Mouse (Mus musculus): Measurements from ENCODE around the gene Arl3.
A peak's percentile ranks its signal among the peaks of the same experiment; 100 is the strongest.

Gene Arl3

GRCm38 (mm10) chr19:46501401-46502068, 71.5 kb downstream of the Arl3 start, which contains the start of gene Trim8:
Trim8 (plus strand) TSS chr19:46501702.
- DNase-seq (ENCODE audit: low spot score in 2 of 2) = peak; percentile 74 to 80

- DNase-seq (ENCODE audit: low spot score in 2 of 2) = peak; percentile 55 to 63
Observed at GRCm38 (mm10) chr19:46500581-46501341, 72.2 kb downstream of the Arl3 start.

- DNase-seq (ENCODE audit: low spot score in 2 of 2) = peak; percentile 79 to 97
Observed at GRCm38 (mm10) chr19:46499836-46500580, 73.0 kb downstream of the Arl3 start.

DNA sequence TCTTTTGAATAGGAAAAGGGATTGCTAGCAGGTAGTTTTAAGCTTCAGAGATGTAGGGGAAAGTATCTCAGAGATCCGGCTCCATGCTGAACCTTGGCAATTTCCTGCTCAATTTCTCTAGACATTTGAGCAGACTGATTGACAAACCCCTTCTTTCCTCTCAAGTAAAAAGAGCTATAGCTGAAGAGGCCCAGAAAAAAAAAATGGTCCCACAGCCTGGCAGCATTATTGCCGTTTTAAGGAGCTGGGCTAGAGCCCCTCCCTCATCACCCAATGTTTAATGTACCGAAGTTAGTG, 73.5 kb downstream of the Arl3 start:
- no peak for DNase-seq (ENCODE audit: low spot score in 2 of 2)

DNA sequence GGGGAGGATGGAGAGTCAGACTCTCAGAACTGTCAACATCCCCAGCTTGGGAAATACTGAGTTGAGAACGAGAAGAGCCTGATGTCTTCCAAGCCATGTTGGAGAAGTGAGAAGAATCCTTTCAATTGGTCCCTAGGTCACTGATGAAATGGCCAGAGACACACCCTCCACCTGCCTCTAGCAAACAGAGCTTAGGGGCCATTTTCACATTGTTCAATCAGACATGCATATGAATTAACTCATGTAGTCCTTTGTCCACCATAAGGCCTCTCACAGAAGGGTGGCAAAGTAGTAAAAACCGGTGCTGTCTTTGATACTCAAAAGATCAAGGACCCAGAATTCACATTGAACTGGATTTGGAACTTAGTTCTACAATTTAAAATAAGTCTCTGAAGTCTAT, 75.8 kb downstream of the Arl3 start:
- no peak for DNase-seq (ENCODE audit: low spot score in 2 of 2)

DNA sequence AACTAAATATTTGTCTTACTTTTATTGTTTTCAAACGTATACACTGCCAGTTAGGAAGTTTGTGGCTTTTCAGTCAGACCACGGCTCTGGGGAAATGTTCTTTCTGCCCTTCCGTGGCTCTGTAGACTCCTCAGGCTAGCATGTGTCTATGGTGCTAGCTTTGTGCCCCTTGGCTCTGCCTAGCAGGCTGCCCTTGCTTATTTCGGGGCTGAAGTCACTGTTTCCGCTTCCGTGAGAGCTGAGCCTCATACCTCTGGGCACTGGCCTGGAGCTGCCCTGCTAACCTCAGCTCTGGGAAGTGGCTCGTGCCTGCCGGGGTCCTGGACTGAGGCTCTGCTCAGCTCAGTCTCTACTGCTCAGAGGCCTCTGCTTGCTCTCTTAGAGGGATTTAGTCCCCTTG, 77.9 kb downstream of the Arl3 start:
- no peak for DNase-seq (ENCODE audit: low spot score in 2 of 2)

- DNase-seq (ENCODE audit: low spot score in 2 of 2) = no peak
Observed at GRCm38 (mm10) chr19:46490634-46491033, 82.4 kb downstream of the Arl3 start.

DNA sequence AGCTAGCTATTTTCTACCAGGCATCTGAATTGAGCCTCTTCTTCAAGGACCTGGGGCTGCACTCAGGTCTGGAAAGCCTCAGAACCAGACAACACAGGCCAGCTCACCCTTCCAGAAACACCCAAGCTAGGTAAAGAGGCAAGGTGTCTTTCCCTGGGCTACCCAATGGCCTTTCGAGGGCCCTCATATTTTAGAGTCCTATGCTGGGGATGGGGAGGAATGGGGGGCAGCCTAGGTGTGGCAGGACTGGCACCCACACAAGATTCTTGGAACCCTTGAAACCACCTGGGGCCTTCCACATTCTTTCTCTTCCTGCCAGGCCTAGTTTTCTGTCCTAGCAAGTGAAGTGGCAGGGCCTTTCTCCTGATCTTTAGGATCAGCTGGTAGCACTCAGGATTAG, 83.5 kb downstream of the Arl3 start:
- no peak for DNase-seq (ENCODE audit: low spot score in 2 of 2)

DNA sequence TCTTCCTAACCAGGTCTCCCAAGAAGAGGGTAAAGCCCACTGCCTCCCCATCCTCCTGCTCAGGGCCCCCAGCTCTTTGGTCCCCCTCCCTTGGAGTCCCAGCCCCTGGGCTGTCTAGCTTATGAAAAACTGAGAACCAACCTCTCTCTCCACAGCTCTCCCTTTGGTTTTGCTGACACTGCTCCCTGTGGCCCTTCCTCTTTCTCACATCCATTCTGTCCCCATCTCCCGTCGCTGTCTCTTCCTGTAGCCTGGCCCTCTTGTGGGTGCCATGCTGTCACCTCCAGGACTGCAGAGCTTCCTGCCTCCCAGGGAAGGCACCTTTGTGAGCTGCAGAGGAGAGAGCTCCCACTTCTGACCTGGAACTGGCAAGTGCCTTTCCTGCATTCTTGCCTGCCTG, 86.3 kb downstream of the Arl3 start:
- DNase-seq (ENCODE audit: low spot score in 2 of 2) = no peak

DNA sequence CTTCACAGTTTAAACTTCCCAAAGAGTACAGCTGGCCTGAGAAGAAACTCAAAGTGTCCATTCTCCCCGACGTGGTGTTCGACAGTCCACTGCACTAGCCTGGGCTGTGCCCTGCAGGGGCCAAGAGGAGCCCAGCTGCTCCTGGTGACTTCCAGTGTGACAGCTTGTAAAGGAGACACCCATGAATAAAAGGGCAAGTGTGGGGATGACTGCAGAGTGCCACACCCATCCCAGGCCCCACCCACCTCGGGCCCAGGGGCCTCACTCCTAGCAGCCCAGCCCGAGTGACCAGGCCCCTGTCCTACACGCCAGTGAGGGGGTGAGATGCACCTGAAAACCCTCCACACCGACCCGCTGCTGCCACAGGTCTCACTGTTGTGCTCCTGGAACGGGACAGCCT, 87.2 kb downstream of the Arl3 start:
- no peak for DNase-seq (ENCODE audit: low spot score in 2 of 2)

DNA sequence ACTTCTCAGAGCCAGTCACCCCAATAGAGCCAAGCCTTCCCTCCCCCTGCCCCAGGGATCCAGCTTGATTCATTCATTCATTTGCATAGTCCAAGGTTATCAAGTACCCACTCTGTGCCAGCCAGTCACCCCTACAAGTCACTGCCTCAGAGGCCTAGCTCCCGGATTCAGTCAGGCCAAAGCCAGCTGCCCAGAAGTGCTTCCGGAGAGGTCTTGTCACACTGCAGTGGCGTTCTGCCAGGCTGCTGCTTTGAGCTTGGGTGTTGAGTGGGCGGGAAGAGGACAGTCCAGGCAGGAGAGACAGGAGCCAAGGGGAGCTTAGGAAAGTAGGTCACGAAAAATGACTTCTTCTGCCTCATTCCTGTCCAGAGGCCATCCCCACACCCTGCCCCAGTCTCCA, 88.5 kb downstream of the Arl3 start:
- no peak for DNase-seq (ENCODE audit: low spot score in 2 of 2)

DNA sequence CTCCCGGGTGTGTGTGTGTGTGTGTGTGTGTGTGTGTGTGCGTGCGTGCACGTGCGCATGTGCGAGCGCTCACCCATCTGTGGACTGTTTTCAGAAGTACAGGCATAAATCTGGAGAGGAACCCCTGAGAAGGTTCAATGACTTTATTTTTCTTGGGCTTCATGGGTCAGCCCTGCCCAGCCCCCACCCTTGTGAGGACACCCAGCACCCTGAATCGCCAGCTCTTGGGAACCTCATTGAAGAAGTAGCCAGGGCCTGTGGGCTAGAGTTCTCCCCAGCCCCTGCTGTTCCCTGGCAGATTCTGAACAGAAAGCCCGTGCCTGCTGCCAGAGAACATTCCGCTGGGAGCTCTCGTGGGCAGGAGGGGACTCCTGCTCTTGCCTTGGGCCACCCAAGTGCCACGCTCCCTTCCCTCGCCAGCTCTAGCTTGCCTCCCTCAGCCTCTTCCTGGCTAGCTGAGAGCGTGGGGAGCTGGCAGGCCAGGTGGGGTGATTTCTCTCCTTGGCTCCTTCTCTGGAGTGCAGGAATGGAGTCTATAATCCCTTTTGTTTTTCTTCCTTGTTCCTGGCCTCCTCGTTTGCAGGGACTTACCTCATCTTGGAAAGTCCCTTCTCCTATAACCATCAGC, 89.2 kb downstream of the Arl3 start:
- peak in 1 of 2 experiments; percentile 36 for DNase-seq (ENCODE audit: low spot score in 2 of 2)

DNA sequence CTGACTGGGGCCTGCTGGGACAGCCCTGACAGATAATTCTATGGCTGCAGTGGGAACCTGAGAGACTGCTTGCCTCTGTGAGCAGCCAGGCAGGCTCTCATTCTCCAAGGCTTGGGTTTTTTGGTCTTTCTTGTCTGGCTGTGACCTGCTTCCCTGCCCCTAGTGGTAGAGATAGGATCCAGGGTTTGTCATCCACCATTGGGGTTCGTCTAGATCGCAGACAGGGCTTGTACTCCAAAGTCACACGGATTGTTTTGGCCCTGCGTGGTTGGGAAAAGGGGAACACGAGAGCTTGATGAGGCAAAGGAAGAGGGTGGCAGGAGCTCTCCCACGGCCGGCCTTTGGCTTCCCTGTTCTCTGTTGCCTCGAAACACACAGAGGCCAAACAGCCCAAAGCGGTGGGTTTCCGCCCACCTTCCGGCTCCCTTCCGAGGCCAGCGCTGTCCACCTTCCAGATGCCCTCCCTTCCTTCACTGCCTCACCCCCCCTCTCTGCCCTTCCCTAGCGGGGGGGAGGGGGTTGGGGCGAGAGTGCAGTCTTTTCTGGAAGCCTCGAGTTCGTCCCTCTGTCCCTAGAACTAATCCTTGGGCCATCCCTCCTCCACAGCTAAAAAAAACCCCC, 90.0 kb downstream of the Arl3 start:
- no peak for DNase-seq (ENCODE audit: low spot score in 2 of 2)

DNA sequence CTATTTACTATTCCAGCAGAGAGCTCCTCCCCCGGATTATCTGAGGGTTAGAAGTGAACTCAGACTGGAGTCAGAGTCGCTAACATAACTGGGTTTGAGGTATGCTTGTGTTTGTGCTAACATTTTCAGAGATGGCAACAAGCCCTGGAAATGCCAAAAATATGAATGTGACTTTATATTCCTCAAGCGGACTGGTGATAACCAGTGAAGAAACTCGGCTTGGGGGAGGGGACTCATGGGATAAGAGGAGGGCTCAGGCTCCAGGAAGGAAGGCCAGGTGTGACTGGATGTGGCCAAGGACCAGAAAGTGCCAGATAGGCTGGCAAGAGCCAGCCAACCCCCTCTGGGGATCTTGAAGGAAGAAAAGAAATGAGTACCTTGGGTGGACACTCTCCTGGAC, 91.2 kb downstream of the Arl3 start:
- no peak for DNase-seq (ENCODE audit: low spot score in 2 of 2)

DNA sequence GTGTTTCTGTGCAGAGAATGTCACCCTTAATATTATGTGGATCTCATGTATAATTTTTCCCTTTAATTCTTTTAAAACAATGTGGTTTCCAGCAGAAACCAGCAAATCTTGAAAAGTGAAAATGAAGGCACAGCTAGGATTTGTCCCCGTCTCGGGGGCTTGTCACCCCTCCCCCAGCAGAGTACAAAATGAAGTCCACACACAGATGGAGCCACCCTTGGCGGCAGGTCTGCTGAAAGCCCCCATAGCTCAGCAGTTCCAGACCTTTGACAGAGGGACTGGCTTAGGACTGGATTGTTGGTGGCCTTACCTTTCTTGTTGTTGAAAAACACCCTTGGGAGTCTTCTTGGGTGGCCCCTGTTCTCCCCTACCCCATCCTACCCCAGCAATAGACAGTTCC, 91.6 kb downstream of the Arl3 start:
- no peak for DNase-seq (ENCODE audit: low spot score in 2 of 2)

Measured in spleen, postnatal 10 days (tissue).